7 mouse cellular contexts compared by ENCODE assay signal in the genomic region with DNA sequence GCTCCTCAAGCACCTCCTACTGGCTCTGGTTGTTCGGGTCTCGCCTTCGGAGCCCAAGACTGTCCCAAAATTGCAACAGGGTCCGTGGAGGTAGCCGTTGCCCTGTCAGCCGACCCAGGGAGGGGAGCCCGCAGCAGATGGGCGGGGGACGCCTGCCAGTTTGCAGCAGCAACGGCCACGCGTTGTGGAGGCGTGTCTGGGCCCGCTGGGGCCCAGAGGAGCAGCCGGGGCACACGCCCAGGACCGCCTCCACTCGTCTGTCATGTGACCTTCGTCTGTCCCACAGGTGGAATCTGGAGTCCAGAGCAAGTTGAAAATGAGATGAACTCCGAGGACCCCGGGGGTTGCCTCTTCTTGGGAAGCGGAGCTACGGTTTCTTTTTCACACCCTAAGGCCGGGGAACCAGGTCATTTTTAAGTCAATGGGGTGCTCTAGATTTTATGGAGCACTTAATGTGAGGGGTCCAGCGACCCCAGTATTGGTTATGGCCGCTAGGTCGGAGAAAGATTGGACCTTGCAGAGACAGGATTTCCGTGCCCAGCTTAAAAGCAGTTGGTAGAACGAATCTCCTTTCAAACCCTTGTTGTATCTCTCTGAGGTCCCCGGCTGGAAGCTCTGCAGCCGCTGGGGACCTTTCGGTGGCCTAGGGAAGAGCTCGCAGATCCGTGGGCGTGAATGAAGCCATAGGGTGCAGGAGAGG. TPM values are rescaled to one million over a fixed set of nuclear protein-coding genes. Genes with fewer than 3 reads are reported as not detected.
DNase-seq lines count a peak whose midpoint lies in the region; ATAC-seq and TF ChIP-seq lines count a peak whose summit lies in the region.

Gene Hes2 (plus strand): TSS at position 283 of the 700 bp plus-strand sequence.

- H3K27me3 ChIP-seq in hindbrain, embryonic 13.5 days, result peaks cover 89% of the 10 kb centered on the region
- H3K27me3 ChIP-seq in liver, embryonic 16.5 days (ENCODE audit: control insufficient read depth, insufficient read depth, low read depth, low read length), result peaks cover 52% of the 10 kb centered on the region
- H3K27me3 ChIP-seq in stomach, postnatal 0 days (ENCODE audit: control insufficient read depth, insufficient read depth, low read length), result peaks cover 11% of the 10 kb centered on the region; the same call in 1 of the 2 replicates

- WGBS in hindbrain, embryonic 13.5 days, result 5% methylated on average over 35 of the region's 35 CpGs
- 3% methylated on average over 35 of the region's 35 CpGs for WGBS in liver, embryonic 16.5 days (ENCODE audit: insufficient replicate concordance)
- 3% methylated on average over 33 of the region's 35 CpGs for WGBS in stomach, postnatal 0 days

- H3K4me3 ChIP-seq in hindbrain, embryonic 13.5 days, result peak within 1 kb of the TSS; percentile 22
- H3K4me3 ChIP-seq in liver, embryonic 16.5 days (ENCODE audit: low read depth, low read length), result peak within 1 kb of the TSS; percentile 40
- H3K4me3 ChIP-seq in stomach, postnatal 0 days (ENCODE audit: low read depth, low read length), result peak within 1 kb of the TSS; percentile 26

- no peak for TF ChIP-seq CTCF in stomach, postnatal 0 days (IDR thresholded peaks at IDR 0.05; ENCODE audit: low read depth)

- peak within 1 kb of the TSS; percentile 23 for H3K4me2 ChIP-seq in hindbrain, embryonic 13.5 days
- peak within 1 kb of the TSS; percentile 61 for H3K4me2 ChIP-seq in liver, embryonic 16.5 days (ENCODE audit: low read depth, low read length)
- H3K4me2 ChIP-seq in stomach, postnatal 0 days (replicated peaks; ENCODE audit: low read depth), result peak within 1 kb of the TSS; percentile 51

- H3K9ac ChIP-seq in hindbrain, embryonic 13.5 days, result no peak within 1 kb of the TSS
- H3K9ac ChIP-seq in liver, embryonic 16.5 days (ENCODE audit: low read depth, low read length), result no peak within 1 kb of the TSS; the same call in 1 of the 2 replicates
- H3K9ac ChIP-seq in stomach, postnatal 0 days (ENCODE audit: low read length), result 0 out of 2 replicates have a peak within 1 kb of the TSS, but pooled peaks have one; percentile 18

- no peak for TF ChIP-seq EP300 in stomach, postnatal 0 days (optimal IDR thresholded peaks at IDR 0.05)

- H3K9me3 ChIP-seq in hindbrain, embryonic 13.5 days, result no peaks in the 10 kb centered on the region
- no peaks in the 10 kb centered on the region for H3K9me3 ChIP-seq in liver, embryonic 16.5 days (replicated peaks; ENCODE audit: control insufficient read depth, low read length)
- H3K9me3 ChIP-seq in stomach, postnatal 0 days (ENCODE audit: control insufficient read depth, low read length), result no peaks in the 10 kb centered on the region

- DNase-seq in CD4-positive helper T cell, adult 2 months (ENCODE audit: low read depth, low spot score), result peak; percentile 46
- peak; percentile 60 for DNase-seq in ES-CJ7 (ENCODE audit: low read depth, low spot score)
- peak; percentile 64 for DNase-seq in stomach, postnatal 0 days (ENCODE audit: low spot score)
- no peak for DNase-seq in layer of hippocampus, adult 11-12 months (ENCODE audit: low spot score)
- DNase-seq in right cerebral cortex, adult 2 months (ENCODE audit: low spot score in 2 of 2), result no peak

- H3K27ac ChIP-seq in hindbrain, embryonic 13.5 days, result no peak within 1 kb of the TSS
- H3K27ac ChIP-seq in liver, embryonic 16.5 days (ENCODE audit: low read length), result no peak within 1 kb of the TSS
- no peak within 1 kb of the TSS for H3K27ac ChIP-seq in stomach, postnatal 0 days (replicated peaks)

- peaks cover 24% of the 10 kb centered on the region for H3K4me1 ChIP-seq in hindbrain, embryonic 13.5 days (replicated peaks)
- peaks cover 15% of the 10 kb centered on the region for H3K4me1 ChIP-seq in liver, embryonic 16.5 days (ENCODE audit: control insufficient read depth, low read depth, low read length)
- H3K4me1 ChIP-seq in stomach, postnatal 0 days (replicated peaks; ENCODE audit: control insufficient read depth, insufficient read depth), result 0 out of 2 replicates have a peak, but pooled peaks cover 8% of the 10 kb centered on the region

- no peak for ATAC-seq in hindbrain, embryonic 13.5 days (ENCODE audit: low FRiP score)
- ATAC-seq in liver, embryonic 16.5 days (ENCODE audit: low read depth), result peak; percentile 14
- ATAC-seq in stomach, postnatal 0 days (ENCODE audit: low FRiP score, low TSS enrichment), result no peak

- H3K36me3 ChIP-seq in hindbrain, embryonic 13.5 days, result no peaks in the 10 kb centered on the region
- no peaks in the 10 kb centered on the region for H3K36me3 ChIP-seq in liver, embryonic 16.5 days (ENCODE audit: control insufficient read depth, insufficient read depth)
- H3K36me3 ChIP-seq in stomach, postnatal 0 days (ENCODE audit: control insufficient read depth, insufficient read depth, low read length), result no peaks in the 10 kb centered on the region

RNA-seq across cellular contexts. Expression of gene Hes2, which starts in this region (rescaled TPM):
- 0.34 and 1.8 TPM in 2 replicates for polyA plus RNA-seq in hindbrain, embryonic 13.5 days (2015; fragmentation: Nextera tagmentation; extraction: Ambion mirVana)
- polyA plus RNA-seq in liver, embryonic 16.5 days (2015; fragmentation: Nextera tagmentation; extraction: Ambion mirVana), result not detected in 2 replicates
- polyA plus RNA-seq in stomach, postnatal 0 days (2015; fragmentation: Nextera tagmentation; extraction: Ambion mirVana), result 0.52 and 0.87 TPM in 2 replicates

Comparison
In these comparisons a context has a peak if more than half of its experiments do, and no peak if none do; other contexts are left out.
1. Peak in ATAC-seq, H3K4me3 ChIP-seq and H3K4me2 ChIP-seq in liver, embryonic 16.5 days; RNA of the gene not detected or under 1 TPM.
2. Peak in DNase-seq, H3K4me3 ChIP-seq, H3K9ac ChIP-seq and H3K4me2 ChIP-seq in stomach, postnatal 0 days; RNA of the gene not detected or under 1 TPM.
3. DNase-seq: peak in CD4-positive helper T cell, adult 2 months (single experiment) and ES-CJ7 (single experiment); none in layer of hippocampus, adult 11-12 months (single experiment) and right cerebral cortex, adult 2 months (0 of 2).
4. Peak in every context shown above with its lines, with median percentiles within 50 percentile points of each other: H3K4me2 ChIP-seq and H3K4me3 ChIP-seq.